Mouse (Mus musculus) lung, adult 10 weeks (tissue): Measurements from ENCODE around the gene Anapc11. TPM values are rescaled to one million over a fixed set of nuclear protein-coding genes. Genes with fewer than 3 reads are reported as not detected.

ENCODE experiments used
- polyA plus RNA-seq: library from polyadenylated mRNA; stranded (reverse); fragments of 350-450 nt; fragmentation: Illumina TruSeq; extraction: RNeasy Lipid Tissue Mini Kit (QIAGEN cat#74804); gene quantifications from one replicate; pipeline ENCODE4 v1.2.3, GENCODE M21; 2014; ENCODE audit warnings: low read depth, low replicate concordance; ENCODE audit not compliant: insufficient read depth

Gene Anapc11
- polyA plus RNA-seq, result 82.6 TPM

GRCm38 (mm10) chr11:120598283-120598989 lies at the start of gene Anapc11, which contains the start of gene Alyref:
TSS of gene Anapc11 (plus strand) at chr11:120598421.
TSS of gene Alyref (minus strand) at chr11:120598365.

GRCm38 (mm10) chr11:120549168-120549945 lies 48.9 kb upstream of the Anapc11 start, which contains the start of gene Mcrip1:
TSS of gene Mcrip1 (minus strand) at chr11:120549727.

GRCm38 (mm10) chr11:120550810-120551440 lies 47.3 kb upstream of the Anapc11 start, which contains the start of gene Ppp1r27:
TSS of gene Ppp1r27 (minus strand) at chr11:120551132.

GRCm38 (mm10) chr11:120572752-120573584 lies 25.3 kb upstream of the Anapc11 start, which contains the start of gene P4hb:
TSS of gene P4hb (minus strand) at chr11:120573253.

GRCm38 (mm10) chr11:120581490-120582267 lies 16.5 kb upstream of the Anapc11 start, which contains the start of gene Arhgdia:
TSS of gene Arhgdia (minus strand) at chr11:120581624.

GRCm38 (mm10) chr11:120608241-120609034 lies 10.2 kb downstream of the Anapc11 start, which contains the start of gene Npb:
TSS of gene Npb (plus strand) at chr11:120608477.

GRCm38 (mm10) chr11:120617519-120618112 lies 19.4 kb downstream of the Anapc11 start, which contains the start of gene Pcyt2:
TSS of gene Pcyt2 (minus strand) at chr11:120617936.

GRCm38 (mm10) chr11:120625152-120625775 lies 27.0 kb downstream of the Anapc11 start, which contains the start of gene Sirt7:
TSS of gene Sirt7 (minus strand) at chr11:120625240.

GRCm38 (mm10) chr11:120633520-120634343 lies 35.5 kb downstream of the Anapc11 start, which contains the start of gene Mafg:
TSS of gene Mafg (minus strand) at chr11:120633600.

GRCm38 (mm10) chr11:120643601-120643987 lies 45.4 kb downstream of the Anapc11 start, which contains the start of gene Pycr1:
TSS of gene Pycr1 (minus strand) at chr11:120643769.

GRCm38 (mm10) chr11:120648001-120648476 lies 49.8 kb downstream of the Anapc11 start, which contains the start of gene Myadml2:
TSS of gene Myadml2 (minus strand) at chr11:120648158.

Other genes starting within 250 kb of the Anapc11 start
- gene Actg1, start 249.9 kb upstream of the Anapc11 start, polyA plus RNA-seq, result 1,316 TPM
- gene Fscn2, start 236.9 kb upstream of the Anapc11 start, polyA plus RNA-seq, result 0.33 TPM
- gene Faap100, start 219.7 kb upstream of the Anapc11 start, polyA plus RNA-seq, result 10.2 TPM
- 19.5 TPM for gene Nploc4, start 160.7 kb upstream of the Anapc11 start, polyA plus RNA-seq
- not detected for gene Tspan10, start 155.8 kb upstream of the Anapc11 start, polyA plus RNA-seq
- not detected for gene Pde6g, start 144.9 kb upstream of the Anapc11 start, polyA plus RNA-seq
- 13.4 TPM for gene Oxld1, start 140.4 kb upstream of the Anapc11 start, polyA plus RNA-seq
- gene Ccdc137, start 140.3 kb upstream of the Anapc11 start, polyA plus RNA-seq, result 13.6 TPM
- 10.8 TPM for gene Arl16, start 130.8 kb upstream of the Anapc11 start, polyA plus RNA-seq
- gene Mrpl12, start 113.8 kb upstream of the Anapc11 start, polyA plus RNA-seq, result 65.4 TPM
- gene Slc25a10, start 106.6 kb upstream of the Anapc11 start, polyA plus RNA-seq, result 42.5 TPM
- gene Gcgr, start 67.7 kb upstream of the Anapc11 start, polyA plus RNA-seq, result 0.15 TPM
- 138 TPM for gene Mcrip1, start 48.7 kb upstream of the Anapc11 start, polyA plus RNA-seq
- gene Ppp1r27, start 47.3 kb upstream of the Anapc11 start, polyA plus RNA-seq, result not detected
- 289 TPM for gene P4hb, start 25.2 kb upstream of the Anapc11 start, polyA plus RNA-seq
- 361 TPM for gene Arhgdia, start 16.8 kb upstream of the Anapc11 start, polyA plus RNA-seq
- 49.0 TPM for gene Alyref, start 56 bp upstream of the Anapc11 start, polyA plus RNA-seq
- 1.3 TPM for gene Npb, start 10.1 kb downstream of the Anapc11 start, polyA plus RNA-seq
- gene Pcyt2, start 19.5 kb downstream of the Anapc11 start, polyA plus RNA-seq, result 51.7 TPM
- 39.1 TPM for gene Sirt7, start 26.8 kb downstream of the Anapc11 start, polyA plus RNA-seq
- gene Mafg, start 35.2 kb downstream of the Anapc11 start, polyA plus RNA-seq, result 17.0 TPM
- 1.4 TPM for gene Pycr1, start 45.3 kb downstream of the Anapc11 start, polyA plus RNA-seq
- gene Myadml2, start 49.7 kb downstream of the Anapc11 start, polyA plus RNA-seq, result 1.6 TPM
- 8.1 TPM for gene Notum, start 62.8 kb downstream of the Anapc11 start, polyA plus RNA-seq
- gene Aspscr1, start 74.6 kb downstream of the Anapc11 start, polyA plus RNA-seq, result 44.2 TPM
- gene Cenpx, start 115.3 kb downstream of the Anapc11 start, polyA plus RNA-seq, result 82.4 TPM
- 15.4 TPM for gene Lrrc45, start 115.5 kb downstream of the Anapc11 start, polyA plus RNA-seq
- gene Rac3, start 123.0 kb downstream of the Anapc11 start, polyA plus RNA-seq, result 44.3 TPM
- gene Dcxr, start 128.9 kb downstream of the Anapc11 start, polyA plus RNA-seq, result 185 TPM
- 5,777 TPM for gene Cbr2, start 133.7 kb downstream of the Anapc11 start, polyA plus RNA-seq
- gene Hmga1b, start 164.4 kb downstream of the Anapc11 start, polyA plus RNA-seq, result 0.87 TPM
- 18.4 TPM for gene Rfng, start 185.8 kb downstream of the Anapc11 start, polyA plus RNA-seq
- gene Gps1, start 185.9 kb downstream of the Anapc11 start, polyA plus RNA-seq, result 62.0 TPM
- 23.6 TPM for gene Dus1l, start 198.0 kb downstream of the Anapc11 start, polyA plus RNA-seq
- gene Fasn, start 226.1 kb downstream of the Anapc11 start, polyA plus RNA-seq, result 145 TPM